ENCODE assay signal across 24 mouse cellular contexts in the genomic region with DNA sequence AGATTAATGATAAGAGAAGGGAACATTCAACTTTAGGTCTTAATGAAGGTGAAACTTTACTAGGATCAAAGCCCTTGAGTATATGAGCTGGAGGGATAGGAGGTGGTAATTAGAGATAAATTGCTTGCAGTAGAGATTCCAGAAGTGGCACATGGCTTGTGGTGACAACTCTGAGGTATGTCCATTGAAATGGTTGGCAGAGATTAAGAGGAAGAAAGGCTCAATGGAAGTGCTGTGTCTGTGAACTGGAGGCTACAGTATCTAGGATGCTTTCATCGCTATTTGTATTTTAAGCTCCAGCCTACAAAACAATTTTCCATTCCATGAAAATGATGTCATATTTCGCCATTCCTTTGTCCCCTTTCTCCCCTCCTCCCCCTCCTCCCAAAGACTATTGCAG.
DNase-seq lines count a peak whose midpoint lies in the region; ATAC-seq and TF ChIP-seq lines count a peak whose summit lies in the region.
"Had no signal": no experiment of that assay in that cellular context is flagged by ENCODE, and none has a peak within 500 bp of the region (broad histone marks: within the 10 kb centered on the region; RNA-seq: fewer than 3 reads in every experiment).

No protein-coding gene starts in this region.

- H3K4me3 ChIP-seq in heart, embryonic 11.5 days (ENCODE audit: low read depth, low read length): no peak overlapping the region
- no peak overlapping the region for H3K4me3 ChIP-seq in heart, embryonic 14.5 days (ENCODE audit: control insufficient read depth in 1 of 2, insufficient read depth in 1 of 2, low read depth in 1 of 2, low read length in 2 of 2)
- no peak overlapping the region for H3K4me3 ChIP-seq in heart, embryonic 10.5 days
- no peak overlapping the region for H3K4me3 ChIP-seq in heart, postnatal 0 days (ENCODE audit: low read depth, low read length)
- H3K4me3 ChIP-seq in heart, adult 2 months: no peak overlapping the region
- H3K4me3 ChIP-seq: forebrain, embryonic 10.5 days; forebrain, embryonic 13.5 days; gastrocnemius, adult 2 months had no signal

- ATAC-seq in heart, embryonic 11.5 days (replicated peaks; ENCODE audit: insufficient number of reproducible peaks, low FRiP score, low TSS enrichment): peak; percentile 63
- peak; percentile 90 for ATAC-seq in heart, embryonic 14.5 days (ENCODE audit: insufficient number of reproducible peaks, insufficient read depth, low FRiP score, low read depth)
- peak; percentile 96 for ATAC-seq in heart, postnatal 0 days (ENCODE audit: insufficient read depth, low read depth)
- ATAC-seq: forebrain, embryonic 13.5 days; forebrain, embryonic 16.5 days; hindbrain, postnatal 0 days; inflammation-experienced regulatory T-cells, adult 6 months; intestine, embryonic 16.5 days; Patski had no signal

- no peak overlapping the region for H3K9ac ChIP-seq in heart, embryonic 11.5 days (ENCODE audit: low read depth, low read length)
- H3K9ac ChIP-seq in heart, embryonic 14.5 days (ENCODE audit: low read length): no peak overlapping the region
- H3K9ac ChIP-seq in heart, postnatal 0 days (replicated peaks; ENCODE audit: low read depth, low read length): no peak overlapping the region
- no peak overlapping the region for H3K9ac ChIP-seq in heart, adult 2 months (ENCODE audit: low read depth, low read length)
- H3K9ac ChIP-seq: forebrain, embryonic 13.5 days; hindbrain, embryonic 14.5 days had no signal

- peak; percentile 80 for TF ChIP-seq EP300 in heart, postnatal 0 days (IDR thresholded peaks at IDR 0.05; ENCODE audit: low read depth)
- TF ChIP-seq EP300 in heart, adult 2 months (IDR thresholded peaks at IDR 0.05; ENCODE audit: insufficient read depth, low read depth, low read length): no peak

- H3K27ac ChIP-seq in heart, embryonic 11.5 days (ENCODE audit: low read depth, low read length): no peak overlapping the region
- H3K27ac ChIP-seq in heart, embryonic 14.5 days (replicated peaks in 1 of 2; ENCODE audit: control insufficient read depth in 1 of 2, insufficient read depth in 1 of 2, low read depth in 2 of 2, low read length in 2 of 2): no peak overlapping the region
- H3K27ac ChIP-seq in heart, embryonic 10.5 days: no peak overlapping the region
- peak overlapping the region; percentile 11 for H3K27ac ChIP-seq in heart, postnatal 0 days (ENCODE audit: low read depth)
- H3K27ac ChIP-seq in heart, adult 2 months: no peak overlapping the region
- H3K27ac ChIP-seq: forebrain, embryonic 10.5 days; forebrain, embryonic 13.5 days; gastrocnemius, adult 2 months; hindbrain, embryonic 14.5 days; hindbrain, postnatal 0 days had no signal

- TF ChIP-seq CTCF in heart, postnatal 0 days (IDR thresholded peaks at IDR 0.05; ENCODE audit: low read depth): no peak
- no peak for TF ChIP-seq CTCF in heart, adult 2 months (IDR thresholded peaks at IDR 0.05)

- no peak overlapping the region for H3K4me2 ChIP-seq in heart, embryonic 11.5 days
- no peak overlapping the region for H3K4me2 ChIP-seq in heart, embryonic 14.5 days (ENCODE audit: low read length)
- no peak overlapping the region for H3K4me2 ChIP-seq in heart, postnatal 0 days (ENCODE audit: low read depth, low read length)
- H3K4me2 ChIP-seq: forebrain, embryonic 13.5 days; hindbrain, embryonic 14.5 days had no signal

- H3K4me1 ChIP-seq in heart, embryonic 11.5 days (ENCODE audit: control insufficient read depth, insufficient read depth, low read length): peaks cover 4% of the 10 kb centered on the region; the same call in 1 of the 2 replicates
- peaks cover 0 to 10% of the 10 kb centered on the region in 2 experiments; a peak in 1 of 4 replicates for H3K4me1 ChIP-seq in heart, embryonic 14.5 days (ENCODE audit: control insufficient read depth in 2 of 2, insufficient read depth in 2 of 2, low read length in 2 of 2)
- no peaks in the 10 kb centered on the region for H3K4me1 ChIP-seq in heart, embryonic 10.5 days
- 0 out of 2 replicates have a peak, but pooled peaks cover 5% of the 10 kb centered on the region for H3K4me1 ChIP-seq in heart, postnatal 0 days (ENCODE audit: control insufficient read depth, insufficient read depth)
- no peaks in the 10 kb centered on the region for H3K4me1 ChIP-seq in heart, adult 2 months (ENCODE audit: control insufficient read depth, insufficient read depth, low read length)
- H3K4me1 ChIP-seq: forebrain, embryonic 13.5 days had no signal

- no peaks in the 10 kb centered on the region for H3K27me3 ChIP-seq in heart, embryonic 11.5 days (ENCODE audit: control insufficient read depth, insufficient read depth, low read length)
- no peaks in the 10 kb centered on the region for H3K27me3 ChIP-seq in heart, embryonic 14.5 days (ENCODE audit: control insufficient read depth, insufficient read depth, low read length)
- H3K27me3 ChIP-seq in heart, embryonic 10.5 days (ENCODE audit: insufficient read depth, poor library complexity, severe bottlenecking): no peaks in the 10 kb centered on the region
- H3K27me3 ChIP-seq in heart, postnatal 0 days (ENCODE audit: control insufficient read depth, insufficient read depth, low read length): no peaks in the 10 kb centered on the region
- no peaks in the 10 kb centered on the region for H3K27me3 ChIP-seq in heart, adult 2 months (ENCODE audit: control insufficient read depth, insufficient read depth, low read length)
- H3K27me3 ChIP-seq: forebrain, embryonic 13.5 days; Patski had no signal

- no peaks in the 10 kb centered on the region for H3K9me3 ChIP-seq in heart, embryonic 11.5 days (replicated peaks; ENCODE audit: control insufficient read depth, low read length)
- H3K9me3 ChIP-seq in heart, embryonic 14.5 days (ENCODE audit: control insufficient read depth, low read length): no peaks in the 10 kb centered on the region
- no peaks in the 10 kb centered on the region for H3K9me3 ChIP-seq in heart, embryonic 10.5 days
- H3K9me3 ChIP-seq in heart, postnatal 0 days (replicated peaks; ENCODE audit: control insufficient read depth, low read length): no peaks in the 10 kb centered on the region
- H3K9me3 ChIP-seq: forebrain, embryonic 10.5 days; forebrain, embryonic 13.5 days had no signal

- H3K36me3 ChIP-seq in heart, embryonic 11.5 days (ENCODE audit: control insufficient read depth, insufficient read depth, low read length): no peaks in the 10 kb centered on the region
- H3K36me3 ChIP-seq in heart, embryonic 14.5 days (ENCODE audit: control insufficient read depth, insufficient read depth, low read length): no peaks in the 10 kb centered on the region
- no peaks in the 10 kb centered on the region for H3K36me3 ChIP-seq in heart, embryonic 10.5 days
- no peaks in the 10 kb centered on the region for H3K36me3 ChIP-seq in heart, postnatal 0 days (replicated peaks; ENCODE audit: control insufficient read depth, insufficient read depth, low read length)
- H3K36me3 ChIP-seq in heart, adult 2 months (ENCODE audit: control insufficient read depth, insufficient read depth, low read length): no peaks in the 10 kb centered on the region
- H3K36me3 ChIP-seq: forebrain, embryonic 10.5 days had no signal

- intact Hi-C loops in heart, postnatal 25 days (cut with DNase I): no loop called here
- intact Hi-C loops in heart, adult 2 months (cut with DNase I): no loop called here

- WGBS in heart, embryonic 11.5 days (ENCODE audit: insufficient replicate concordance): 40% methylated on average over 2 of the region's 2 CpGs
- WGBS in heart, embryonic 14.5 days: 11% methylated on average over 2 of the region's 2 CpGs
- WGBS in heart, embryonic 10.5 days: 50% methylated on average over 2 of the region's 2 CpGs
- 18% methylated on average over 2 of the region's 2 CpGs for WGBS in heart, postnatal 0 days
- WGBS in heart, adult 2 months: 31% methylated on average over 2 of the region's 2 CpGs

- H3K79me2 ChIP-seq in heart, adult 2 months (replicated peaks; ENCODE audit: control insufficient read depth, insufficient read depth, low read length): no peaks in the 10 kb centered on the region

- no peak for TF ChIP-seq POLR2A in heart, adult 2 months (IDR thresholded peaks at IDR 0.05; ENCODE audit: insufficient read depth, low read depth, low read length)

- DNase-seq in heart, postnatal 25 days (ENCODE audit: low spot score): no peak
- no peak for DNase-seq in heart, embryonic 10.5 days (ENCODE audit: low spot score)
- DNase-seq in heart, postnatal 0 days (ENCODE audit: low spot score): peak; percentile 89
- no peak for DNase-seq in heart, adult 2 months
- DNase-seq in kidney, postnatal 10 days: no peak
- DNase-seq: adrenal gland, postnatal 10 days; adrenal gland, postnatal 36 days; cerebellum, adult 18-20 months; cerebellum, adult 9-10 months; cerebellum, postnatal 14 days; gastrocnemius, adult 2 months; gastrocnemius, postnatal 14 days; kidney, adult 18-20 months; kidney, adult 9 months had no signal
